Mouse (Mus musculus) ES-Bruce4 (cell line): ENCODE measurements around the gene Metap1d. TPM values are rescaled to one million over a fixed set of nuclear protein-coding genes. Genes with fewer than 3 reads are reported as not detected.

Source experiments
- H3K27ac ChIP-seq: 2 replicates; pipeline ENCODE4 v1.5.1; 2012; ENCODE audit warnings: low read length, inconsistent platforms; ENCODE audit not compliant: insufficient read depth
- H3K27me3 ChIP-seq: 2 replicates; pipeline ENCODE4 v1.6.1; 2012; ENCODE audit warnings: mild to moderate bottlenecking, low read length, inconsistent platforms; ENCODE audit not compliant: control insufficient read depth, poor library complexity, insufficient read depth, severe bottlenecking
- H3K36me3 ChIP-seq: 2 replicates; pipeline ENCODE4 v1.6.1; 2012; ENCODE audit warnings: inconsistent platforms, mild to moderate bottlenecking, low read length, moderate library complexity; ENCODE audit not compliant: control insufficient read depth, poor library complexity, insufficient read depth, severe bottlenecking
- H3K4me1 ChIP-seq: one replicate; pipeline ENCODE4 v1.8.1; 2011; ENCODE audit warnings: low read length; ENCODE audit not compliant: control insufficient read depth, insufficient read depth
- H3K4me3 ChIP-seq: 2 replicates; pipeline ENCODE4 v1.5.1; 2011; ENCODE audit warnings: low read depth, mild to moderate bottlenecking, low read length
- H3K9ac ChIP-seq: 2 replicates; pipeline ENCODE4 v1.6.1; 2012; ENCODE audit warnings: low read depth, mild to moderate bottlenecking, inconsistent platforms; ENCODE audit not compliant: poor library complexity, severe bottlenecking
- H3K9me3 ChIP-seq: replicated peaks from 2 replicates; pipeline ENCODE4 v1.6.1; 2012; ENCODE audit warnings: mild to moderate bottlenecking, low read length, inconsistent platforms; ENCODE audit not compliant: control insufficient read depth, poor library complexity, insufficient read depth, severe bottlenecking
- CTCF ChIP-seq: IDR thresholded peaks from one replicate; pipeline ENCODE4 v1.8.1; 2011; ENCODE audit warnings: low read depth, low read length
- EP300 ChIP-seq: IDR thresholded peaks from 2 replicates; pipeline ENCODE4 v1.6.1; 2011; ENCODE audit warnings: low read depth, low read length; ENCODE audit not compliant: insufficient read depth
- POLR2A ChIP-seq: IDR thresholded peaks from one replicate; pipeline ENCODE4 v1.8.1; 2011; ENCODE audit warnings: low read length; ENCODE audit not compliant: insufficient read depth
- polyA plus RNA-seq: library from polyadenylated mRNA; stranded (reverse); fragments of >200 nt; gene quantifications from 2 replicates; pipeline ENCODE4 v1.2.4, GENCODE M21; 2011; ENCODE audit warnings: low read depth; ENCODE audit not compliant: missing spikeins, insufficient read depth, insufficient read length

Gene Metap1d
- polyA plus RNA-seq, 1 experiment: 13.0 TPM

DNA sequence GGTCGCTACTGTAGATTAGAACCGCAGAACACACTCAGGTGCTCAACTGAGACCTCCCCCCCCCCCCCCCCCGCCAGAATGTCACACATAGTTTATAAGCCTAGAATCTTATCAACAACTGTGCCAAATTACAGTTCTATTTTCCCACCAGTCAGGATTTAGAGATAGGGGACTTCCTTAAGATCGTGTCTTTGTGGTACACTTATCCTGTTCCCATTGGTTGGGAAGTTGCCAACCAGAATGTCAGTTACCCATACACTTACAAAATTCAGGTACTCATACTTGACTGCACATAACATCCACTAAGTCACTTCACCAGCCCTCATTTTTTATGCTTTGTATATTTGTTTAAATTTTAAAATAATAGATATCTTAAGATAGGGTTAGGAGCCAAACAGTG, 17.6 kb upstream of the Metap1d start:
- Histone ChIP-seq H3K27ac (no peak overlapping the region), H3K27me3 (no peaks in the 10 kb centered on the region), H3K4me3 (no peak overlapping the region), H3K9ac (no peak overlapping the region), H3K36me3 (peaks cover 80% of the 10 kb centered on the region), H3K4me1 (no peaks in the 10 kb centered on the region), H3K9me3 (no peaks in the 10 kb centered on the region)
- no peak for TF ChIP-seq EP300
- TF ChIP-seq POLR2A: no peak
- no peak for TF ChIP-seq CTCF

DNA sequence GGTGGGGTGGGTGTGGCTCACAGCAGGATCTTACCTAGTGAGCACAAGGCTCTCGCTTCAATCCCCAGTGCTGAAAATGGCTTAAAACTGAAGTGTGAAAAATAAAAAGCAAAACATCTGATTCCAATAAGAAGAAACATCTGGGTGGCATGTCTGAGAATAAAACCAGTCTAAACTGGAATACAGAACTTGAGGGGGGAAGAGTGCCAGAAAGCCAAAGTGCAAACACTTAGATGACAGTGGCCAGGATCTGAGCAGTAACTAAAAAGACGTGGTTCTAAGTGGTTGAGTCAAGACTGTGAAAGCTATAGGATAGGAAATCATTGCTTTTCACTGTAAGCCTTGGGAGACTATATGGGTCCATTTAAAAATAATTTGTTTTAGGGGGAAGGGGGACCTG, 9.7 kb upstream of the Metap1d start:
- H3K9ac ChIP-seq: no peak overlapping the region
- peaks cover 28% of the 10 kb centered on the region for H3K36me3 ChIP-seq
- no peak for TF ChIP-seq POLR2A
- no peak for TF ChIP-seq CTCF
- TF ChIP-seq EP300: no peak
- H3K4me3 ChIP-seq: no peak overlapping the region
- H3K9me3 ChIP-seq: no peaks in the 10 kb centered on the region
- no peak overlapping the region for H3K27ac ChIP-seq
- H3K4me1 ChIP-seq: no peaks in the 10 kb centered on the region
- no peaks in the 10 kb centered on the region for H3K27me3 ChIP-seq

DNA sequence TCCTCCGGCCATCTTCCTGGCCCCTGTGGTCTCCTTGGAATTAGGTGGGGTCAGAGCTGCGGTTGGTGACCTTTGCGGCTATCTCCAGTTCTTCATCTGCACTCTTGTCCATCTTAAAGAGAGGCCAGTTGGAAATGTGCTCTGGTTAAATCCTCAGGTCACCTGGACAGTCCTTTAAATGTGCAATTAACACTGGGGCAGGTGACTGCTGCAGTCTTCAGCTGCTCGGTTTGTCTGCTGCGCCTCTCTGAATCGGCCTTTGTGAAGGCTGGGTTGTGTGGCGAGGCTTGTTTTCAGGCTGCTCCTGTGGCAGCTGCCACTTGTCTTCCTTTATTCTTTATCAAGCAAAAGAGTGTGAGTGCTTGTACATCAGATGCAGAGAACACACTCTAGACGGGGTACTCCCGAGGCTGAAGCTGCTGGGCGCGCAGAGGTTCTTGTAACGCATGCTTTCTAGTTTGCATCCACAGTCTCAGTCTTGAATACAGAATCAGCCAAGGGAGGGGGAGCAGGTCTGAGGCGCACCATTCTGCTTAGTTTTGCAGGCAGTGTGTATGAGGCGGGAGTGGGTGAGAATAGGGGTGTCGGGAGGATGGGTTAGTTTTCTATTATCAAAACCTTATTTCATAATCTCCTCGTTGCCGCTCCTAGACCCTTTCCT, 7.4 kb upstream of the Metap1d start:
- H3K4me1 ChIP-seq: no peaks in the 10 kb centered on the region
- no peak overlapping the region for H3K9ac ChIP-seq
- no peak overlapping the region for H3K27ac ChIP-seq

GRCm38 (mm10) chr2:71449604-71450003, 3.5 kb upstream of the Metap1d start:
- Histone ChIP-seq H3K36me3 (no peaks in the 10 kb centered on the region), H3K4me1 (no peaks in the 10 kb centered on the region), H3K27me3 (no peaks in the 10 kb centered on the region), H3K4me3 (no peak overlapping the region), H3K9me3 (no peaks in the 10 kb centered on the region), H3K9ac (no peak overlapping the region), H3K27ac (no peak overlapping the region)
- TF ChIP-seq CTCF: peak; percentile 68
- no peak for TF ChIP-seq EP300

More for the DNA sequence above, 7.4 kb upstream of the Metap1d start:
- Histone ChIP-seq H3K27me3 (no peaks in the 10 kb centered on the region), H3K9me3 (no peaks in the 10 kb centered on the region), H3K36me3 (peaks cover 11% of the 10 kb centered on the region), H3K4me3 (no peak overlapping the region)
- no peak for TF ChIP-seq CTCF
- TF ChIP-seq EP300: no peak
- no peak for TF ChIP-seq POLR2A

- TF ChIP-seq POLR2A (no peak), EP300 (no peak), CTCF (no peak)
- no peak overlapping the region for H3K9ac ChIP-seq
Measured at GRCm38 (mm10) chr2:71451761-71452160, 1.3 kb upstream of the Metap1d start.

DNA sequence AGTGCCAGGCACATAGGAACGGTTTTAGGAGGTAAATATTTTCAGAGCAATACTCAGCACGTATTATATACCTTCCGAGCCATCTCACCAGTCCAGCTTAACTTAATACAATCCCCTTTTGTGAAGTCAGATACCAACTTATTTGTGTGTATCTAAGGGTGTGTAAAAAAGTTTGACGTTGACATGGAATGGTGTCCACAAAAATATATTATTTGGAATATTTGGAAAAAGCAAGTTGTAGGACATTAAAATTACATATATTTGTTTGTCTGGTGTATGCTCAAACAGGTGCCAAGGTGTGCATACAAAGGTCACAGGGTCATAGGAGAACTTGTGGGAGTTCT, 813 bp downstream of the Metap1d start:
- Histone ChIP-seq H3K4me1 (no peaks in the 10 kb centered on the region), H3K4me3 (no peak overlapping the region), H3K27me3 (no peaks in the 10 kb centered on the region), H3K27ac (no peak overlapping the region), H3K9ac (peak overlapping the region; percentile 29), H3K36me3 (no peaks in the 10 kb centered on the region), H3K9me3 (no peaks in the 10 kb centered on the region)
- TF ChIP-seq POLR2A (no peak), CTCF (no peak), EP300 (no peak)

More at GRCm38 (mm10) chr2:71451761-71452160, 1.3 kb upstream of the Metap1d start:
- H3K4me1 ChIP-seq: no peaks in the 10 kb centered on the region
- H3K36me3 ChIP-seq: no peaks in the 10 kb centered on the region
- no peak overlapping the region for H3K27ac ChIP-seq
- no peaks in the 10 kb centered on the region for H3K27me3 ChIP-seq
- no peaks in the 10 kb centered on the region for H3K9me3 ChIP-seq
- no peak overlapping the region for H3K4me3 ChIP-seq
